Mouse (Mus musculus): Measurements from ENCODE around the gene Nsmce4a.
"Not testable (repeated sequence)": the region's sequence is repeated elsewhere in the genome, so short reads cannot be mapped to it uniquely, and the experiment has no call there.

Nsmce4a gene

GRCm38 (mm10) chr7:130572821-130573220 is at the start of gene Nsmce4a:
Gene Nsmce4a, minus strand, starts transcription at chr7:130573118.
- no peak for DNase-seq

GRCm38 (mm10) chr7:130622359-130622758 is 49.4 kb upstream of the Nsmce4a start:
- no peak for DNase-seq

- DNase-seq: no peak
These were observed 49.0 kb upstream of the Nsmce4a start for GRCm38 (mm10) chr7:130621953-130622352.

- no peak for DNase-seq
These were observed 48.1 kb upstream of the Nsmce4a start for GRCm38 (mm10) chr7:130621068-130621467.

DNA sequence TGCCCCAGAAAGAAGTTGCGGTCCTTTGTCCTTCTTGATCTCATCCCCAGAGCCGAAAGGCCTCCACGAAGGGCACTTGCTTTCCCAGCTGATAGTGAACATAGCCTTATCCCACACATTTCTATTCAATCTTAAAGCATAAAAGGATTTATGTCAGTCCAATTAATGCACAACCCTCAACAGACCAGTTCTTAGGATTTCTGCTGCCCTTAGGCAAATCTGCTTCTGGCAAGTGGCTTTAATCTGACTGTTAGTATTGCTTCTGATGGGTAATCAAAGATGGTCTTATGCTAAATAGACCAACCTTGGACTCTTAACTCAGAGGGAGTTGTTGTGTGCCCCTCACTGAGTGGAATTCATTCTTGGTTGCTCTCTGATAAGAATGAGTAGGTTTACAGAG is 44.7 kb upstream of the Nsmce4a start:
- no peak for DNase-seq

DNA sequence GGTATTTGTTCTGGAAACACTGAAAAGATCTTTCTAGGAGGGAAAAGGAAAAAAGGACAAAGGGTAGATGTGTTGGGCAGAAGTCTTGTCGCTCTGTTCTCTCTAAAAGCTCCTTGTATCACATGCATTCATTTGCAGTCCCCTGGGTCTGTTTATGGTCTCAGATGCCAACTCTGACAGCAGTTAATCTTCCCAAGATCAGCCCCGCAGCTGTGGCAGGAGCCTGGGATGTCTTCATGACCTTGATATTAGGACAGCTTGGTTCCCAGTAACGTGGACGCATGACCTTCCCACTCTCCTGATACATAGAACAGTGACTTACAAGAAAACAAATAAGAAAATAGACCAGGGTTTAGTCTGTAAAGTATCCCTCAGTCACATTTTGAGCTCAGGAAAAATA is 41.1 kb upstream of the Nsmce4a start:
- no peak for DNase-seq

DNA sequence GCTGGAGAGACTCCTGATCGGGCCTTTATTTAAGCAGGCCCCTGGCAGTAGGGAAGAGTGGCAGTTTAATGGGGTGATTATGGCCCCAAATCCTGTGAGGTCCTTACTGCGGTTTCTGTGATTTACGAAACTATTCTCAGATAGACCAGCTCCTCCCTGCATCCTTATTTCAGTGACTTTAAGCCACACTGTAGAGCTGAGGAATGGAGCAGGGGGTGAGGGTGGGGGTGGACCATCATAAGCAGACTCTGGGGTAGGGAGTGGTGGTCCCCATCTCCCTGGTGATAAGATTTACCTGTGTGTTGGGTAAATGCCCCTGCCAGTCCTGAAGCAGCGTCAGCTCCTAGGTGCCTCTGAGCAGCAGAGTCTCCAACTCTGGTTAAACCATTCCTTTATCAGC is 34.0 kb upstream of the Nsmce4a start:
- DNase-seq: no peak

DNA sequence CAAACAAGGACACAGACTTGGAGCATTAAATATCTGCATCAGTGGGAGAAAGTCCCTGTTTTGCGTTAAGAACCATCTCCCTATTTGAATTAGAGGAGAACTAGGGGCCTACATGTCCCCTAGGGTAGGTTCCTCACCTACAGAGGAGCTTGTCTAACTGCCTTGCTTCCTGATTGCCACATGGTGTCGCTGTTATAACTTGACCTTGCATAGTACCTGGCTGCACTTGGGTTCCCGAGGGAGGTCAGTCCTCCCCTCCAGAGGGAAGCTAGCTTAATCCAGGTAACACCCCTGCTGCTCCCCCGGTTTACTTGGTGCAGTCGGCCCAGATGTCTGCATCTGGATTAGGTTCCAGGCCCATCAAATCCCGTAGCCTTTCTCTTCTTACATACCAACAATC is 32.2 kb upstream of the Nsmce4a start:
- DNase-seq: no peak

DNA sequence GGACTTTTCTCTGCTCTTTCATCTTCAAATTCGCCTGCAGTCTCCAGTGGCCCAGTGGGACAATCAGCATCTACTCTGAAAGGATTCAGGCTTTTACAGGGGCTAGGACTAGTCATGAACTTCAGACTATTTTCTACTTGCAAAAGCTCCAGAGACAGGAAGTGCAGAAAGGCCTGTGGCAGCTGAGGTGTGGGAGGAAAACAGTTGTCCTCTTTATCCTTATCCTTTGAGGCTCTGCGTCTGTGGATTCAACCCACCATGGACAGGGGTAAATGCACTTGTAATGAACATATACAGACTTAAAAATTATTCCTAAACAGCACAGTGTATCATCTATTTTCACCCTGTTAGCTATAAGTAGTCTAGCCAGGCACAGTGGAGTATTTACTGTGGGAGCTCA is 31.5 kb upstream of the Nsmce4a start:
- no peak for DNase-seq

DNA sequence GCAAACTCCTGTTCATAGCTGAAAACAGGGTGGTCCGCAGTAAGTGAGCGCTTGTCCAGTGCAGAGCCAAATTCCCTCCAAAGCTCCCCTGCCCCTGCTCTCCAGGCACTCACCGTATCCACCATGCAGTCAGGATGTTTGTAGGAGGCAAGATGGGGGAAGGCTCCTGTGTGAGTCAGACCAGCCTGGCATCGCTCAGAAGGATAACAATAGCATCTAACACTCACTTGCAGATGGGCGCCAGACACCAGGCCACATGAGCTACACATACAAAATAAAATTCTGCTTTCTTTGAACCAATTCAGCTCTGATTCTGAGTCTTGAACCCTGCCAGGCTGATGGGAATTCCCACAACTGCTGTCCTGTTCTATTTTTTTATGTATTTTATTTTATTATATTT is 30.6 kb upstream of the Nsmce4a start:
- no peak for DNase-seq

DNA sequence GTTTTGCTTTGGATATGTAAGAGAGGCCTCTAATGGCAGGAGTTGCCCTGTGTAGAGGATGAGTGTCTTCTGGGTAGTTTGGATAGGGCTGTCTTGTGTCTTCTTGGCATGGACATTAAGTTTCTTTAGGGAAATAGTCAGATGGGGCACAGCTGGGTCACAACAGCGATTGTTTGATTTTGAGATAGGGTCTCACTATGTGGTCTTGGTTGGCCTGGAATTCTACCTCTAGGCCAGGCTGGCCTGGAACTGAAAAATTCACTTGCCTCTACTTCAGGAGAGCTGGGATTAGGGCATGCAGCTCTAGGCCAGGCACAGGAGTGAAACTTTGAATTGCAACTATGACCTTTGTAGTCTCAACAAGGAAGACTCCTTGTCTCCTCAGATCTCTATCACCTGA is 29.9 kb upstream of the Nsmce4a start:
- DNase-seq: no peak

- DNase-seq: no peak
These were observed 27.6 kb upstream of the Nsmce4a start for GRCm38 (mm10) chr7:130600546-130600945.

- no peak for DNase-seq
These were observed 27.2 kb upstream of the Nsmce4a start for GRCm38 (mm10) chr7:130600074-130600473.

GRCm38 (mm10) chr7:130597546-130597945 is 24.6 kb upstream of the Nsmce4a start:
- DNase-seq: no peak

GRCm38 (mm10) chr7:130596079-130596855 is 23.3 kb upstream of the Nsmce4a start:
- not testable (repeated sequence) for DNase-seq

GRCm38 (mm10) chr7:130593375-130594239 is 20.7 kb upstream of the Nsmce4a start:
- DNase-seq: not testable (repeated sequence)

- DNase-seq: not testable (repeated sequence)
These were observed 20.1 kb upstream of the Nsmce4a start for GRCm38 (mm10) chr7:130592975-130593374.

DNA sequence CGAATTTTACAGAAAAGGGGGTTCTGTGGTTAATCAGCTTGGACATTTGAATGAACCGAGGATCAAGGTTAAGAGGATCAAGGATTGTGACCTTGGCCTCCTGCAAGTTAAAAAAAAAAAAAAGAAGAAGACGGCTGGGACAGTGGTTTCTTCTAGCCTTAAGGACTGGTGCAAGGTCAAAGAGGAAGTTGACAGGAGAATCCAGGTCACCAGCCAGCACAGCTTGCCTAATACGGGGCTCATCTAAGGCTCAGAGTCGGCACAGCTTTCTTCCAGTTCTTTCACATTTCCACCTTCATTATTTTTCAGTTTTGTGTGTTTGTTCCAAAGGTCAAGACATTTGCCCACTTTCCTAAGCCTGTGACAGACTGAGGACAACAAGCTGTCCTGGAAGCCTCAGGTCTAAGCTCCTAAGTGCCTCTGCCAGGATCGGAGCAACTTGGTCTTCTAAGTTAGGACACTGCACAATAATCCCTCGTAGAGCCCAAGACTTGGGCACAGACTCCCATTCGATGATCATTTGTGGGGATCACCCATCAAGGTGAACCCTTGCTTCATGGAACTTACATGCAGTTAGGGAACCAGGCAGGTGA is 18.0 kb upstream of the Nsmce4a start:
- DNase-seq: no peak

DNA sequence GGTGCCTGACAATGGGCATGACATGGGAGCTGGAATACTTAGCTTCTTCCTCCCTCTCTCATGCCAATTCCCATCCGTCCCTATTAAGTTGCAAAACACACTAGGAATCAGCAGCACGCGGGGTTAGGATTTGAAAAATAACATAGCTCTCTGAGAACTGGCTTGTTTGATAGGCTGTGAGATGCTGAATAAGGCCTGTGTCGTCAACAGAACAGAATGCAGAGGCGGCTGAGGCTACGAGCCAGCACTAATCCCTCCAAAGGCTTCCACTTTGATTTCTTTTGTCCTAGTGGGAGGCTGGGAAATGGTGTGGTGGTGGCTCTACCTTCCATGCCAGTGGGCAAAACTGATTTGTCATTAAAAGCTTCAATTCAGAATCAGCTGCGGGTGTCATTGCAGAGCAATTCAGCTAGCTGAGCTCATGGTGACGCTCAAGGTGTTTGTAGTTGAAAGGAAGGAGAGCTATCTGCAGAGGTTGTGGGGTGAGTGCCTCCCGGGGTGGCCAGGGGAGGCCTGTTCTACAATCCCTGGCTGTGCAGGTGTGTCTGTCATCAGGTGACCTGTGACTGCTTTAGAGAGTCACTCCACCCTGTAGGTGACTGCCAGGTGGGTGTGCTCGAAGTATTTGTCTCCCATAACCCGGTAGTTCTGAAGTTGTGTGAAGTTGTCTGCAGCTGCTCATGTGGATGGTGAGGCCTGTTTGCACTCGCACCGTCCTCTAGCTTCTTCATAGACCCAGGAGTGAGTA is 17.3 kb upstream of the Nsmce4a start:
- DNase-seq: no peak

- no peak for DNase-seq
These were observed 13.7 kb upstream of the Nsmce4a start for GRCm38 (mm10) chr7:130586521-130587072.

DNA sequence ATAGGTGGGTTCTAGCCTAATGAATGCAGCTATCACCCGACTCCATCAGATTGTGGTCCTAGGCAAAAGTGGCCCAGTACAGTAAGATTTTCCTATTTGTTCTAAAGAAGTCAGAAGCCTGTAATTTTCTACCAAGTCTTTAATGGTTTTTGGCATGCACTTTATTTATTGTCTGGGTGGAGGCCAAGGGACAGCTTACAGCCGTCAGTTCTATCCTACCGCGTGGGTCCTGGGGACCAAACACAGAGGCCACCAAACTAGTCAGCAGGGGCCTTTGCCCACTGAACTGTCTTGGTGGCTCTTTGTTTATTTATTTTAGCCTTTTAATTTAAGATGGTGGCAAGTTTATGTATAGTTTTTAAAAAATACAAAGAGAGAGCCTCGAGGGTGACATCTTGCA is 5.7 kb upstream of the Nsmce4a start:
- DNase-seq: no peak

GRCm38 (mm10) chr7:130578066-130578465 is 5.1 kb upstream of the Nsmce4a start:
- no peak for DNase-seq

Measured in thymus, adult 18-20 months (tissue).